Mouse (Mus musculus) bone marrow, adult 2 months (tissue): Measurements from ENCODE around the gene Fbxl16. TPM values are rescaled to one million over a fixed set of nuclear protein-coding genes. Genes with fewer than 3 reads are reported as not detected.

ENCODE experiments used
- H3K27ac ChIP-seq: fragments of 200-500 bp; 2 replicates; pipeline ENCODE4 v1.5.1; 2012; ENCODE audit warnings: low read depth, mild to moderate bottlenecking, control low read depth, inconsistent platforms, low read length; ENCODE audit not compliant: control insufficient read depth, poor library complexity, insufficient read depth
- H3K4me1 ChIP-seq: fragments of 200-500 bp; 2 replicates; pipeline ENCODE4 v1.6.1; 2011; ENCODE audit warnings: low read length; ENCODE audit not compliant: control insufficient read depth, insufficient read depth
- H3K4me3 ChIP-seq: fragments of 200-500 bp; replicated peaks from 2 replicates; pipeline ENCODE3; 2011; ENCODE audit warnings: mild to moderate bottlenecking, low read depth, low read length, control low read depth; ENCODE audit not compliant: control insufficient read depth
- CTCF ChIP-seq: fragments of 200-500 bp; IDR thresholded peaks from 2 replicates; pipeline ENCODE4 v1.5.1; 2011; ENCODE audit warnings: low read length, control low read depth; ENCODE audit not compliant: control insufficient read depth, insufficient read depth
- POLR2A ChIP-seq: fragments of 200-500 bp; IDR thresholded peaks from 2 replicates; pipeline ENCODE4 v1.6.1; 2011; ENCODE audit warnings: low read depth, mild to moderate bottlenecking, control low read depth, low read length, borderline replicate concordance; ENCODE audit not compliant: control insufficient read depth
- WGBS: fragments of 180-500 bp; shearing (Covaris S2); methylation state at CpG from one replicate; pipeline ENCODE4 v1.1.7; 2018; 5-methylcytosine and 5-hydroxymethylcytosine counted together
- polyA plus RNA-seq: library from polyadenylated mRNA; stranded (reverse); fragments of >200 nt; gene quantifications from 2 replicates; pipeline ENCODE4 v1.2.4, GENCODE M21; 2011; ENCODE audit warnings: low replicate concordance; ENCODE audit not compliant: missing spikeins, insufficient read depth, insufficient read length

Fbxl16 gene
- polyA plus RNA-seq, 1 experiment: not detected

DNA sequence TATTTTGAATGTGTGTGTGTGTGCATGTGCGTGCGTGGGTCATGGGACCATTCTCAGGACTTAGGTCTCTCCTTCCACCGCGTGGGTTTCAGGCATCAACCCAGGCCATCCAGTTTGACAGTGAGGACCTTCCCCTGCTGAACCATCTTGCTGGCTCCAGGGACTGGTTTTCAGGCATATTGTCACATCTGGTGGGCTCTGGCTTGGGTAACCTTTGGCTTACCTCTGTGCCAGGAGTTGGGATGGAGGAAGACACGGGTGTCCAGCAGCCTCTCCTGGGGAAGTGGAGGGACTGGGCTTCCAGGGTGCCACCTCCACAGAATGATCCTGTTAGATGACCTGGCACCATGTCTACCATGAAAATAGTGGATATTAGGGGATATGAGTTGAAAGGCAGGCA lies 30.9 kb upstream of the Fbxl16 start:
- peaks cover 4% of the 10 kb centered on the region for H3K4me1 ChIP-seq
- no peak overlapping the region for H3K27ac ChIP-seq
- WGBS: 86% methylated on average over 5 of the region's 5 CpGs
- no peak for TF ChIP-seq CTCF
- no peak for TF ChIP-seq POLR2A
- H3K4me3 ChIP-seq: no peak overlapping the region

DNA sequence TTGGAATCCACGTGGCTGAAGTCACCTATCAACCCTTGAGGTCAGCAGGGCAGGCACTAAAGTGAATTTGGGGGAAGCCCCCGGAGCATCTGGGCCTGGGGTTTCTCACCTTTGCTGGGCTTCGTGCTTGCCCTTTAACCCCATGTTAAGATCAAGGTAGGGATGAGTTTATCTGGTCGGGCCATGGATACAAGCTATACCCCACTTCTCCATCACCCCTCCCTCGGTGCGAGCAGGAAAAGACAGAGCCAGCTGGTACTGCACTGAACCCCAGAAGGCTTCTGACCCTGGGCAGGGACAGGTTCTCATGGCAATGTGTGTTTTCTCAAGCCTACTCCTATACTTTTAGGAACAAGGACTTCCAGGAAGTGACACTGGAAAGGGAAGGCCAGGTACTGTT lies 27.5 kb upstream of the Fbxl16 start:
- peaks cover 2% of the 10 kb centered on the region for H3K4me1 ChIP-seq
- TF ChIP-seq CTCF (no peak), POLR2A (no peak)
- no peak overlapping the region for H3K4me3 ChIP-seq
- no peak overlapping the region for H3K27ac ChIP-seq
- WGBS: 81% methylated on average over 6 of the region's 6 CpGs

DNA sequence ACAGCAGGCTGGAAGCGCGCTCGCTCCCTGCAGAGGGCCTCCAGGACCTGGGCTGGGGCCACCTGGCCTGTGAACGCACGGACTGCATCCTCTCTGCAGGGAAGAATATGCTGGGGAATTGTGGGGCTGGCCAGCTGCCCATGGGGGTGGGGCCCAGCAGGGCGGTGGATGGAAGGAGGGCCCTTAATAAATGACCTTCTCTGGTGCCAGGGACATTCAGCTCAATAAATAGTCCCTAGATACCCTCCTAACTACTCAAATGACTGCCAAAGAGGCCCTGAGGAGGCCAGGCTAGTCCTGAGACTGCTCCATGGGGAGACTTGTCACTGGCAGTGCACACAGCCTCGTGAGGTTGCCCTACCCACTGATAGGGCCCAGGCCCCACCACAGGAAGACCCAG lies 25.8 kb upstream of the Fbxl16 start:
- WGBS: 80% methylated on average over 7 of the region's 7 CpGs

DNA sequence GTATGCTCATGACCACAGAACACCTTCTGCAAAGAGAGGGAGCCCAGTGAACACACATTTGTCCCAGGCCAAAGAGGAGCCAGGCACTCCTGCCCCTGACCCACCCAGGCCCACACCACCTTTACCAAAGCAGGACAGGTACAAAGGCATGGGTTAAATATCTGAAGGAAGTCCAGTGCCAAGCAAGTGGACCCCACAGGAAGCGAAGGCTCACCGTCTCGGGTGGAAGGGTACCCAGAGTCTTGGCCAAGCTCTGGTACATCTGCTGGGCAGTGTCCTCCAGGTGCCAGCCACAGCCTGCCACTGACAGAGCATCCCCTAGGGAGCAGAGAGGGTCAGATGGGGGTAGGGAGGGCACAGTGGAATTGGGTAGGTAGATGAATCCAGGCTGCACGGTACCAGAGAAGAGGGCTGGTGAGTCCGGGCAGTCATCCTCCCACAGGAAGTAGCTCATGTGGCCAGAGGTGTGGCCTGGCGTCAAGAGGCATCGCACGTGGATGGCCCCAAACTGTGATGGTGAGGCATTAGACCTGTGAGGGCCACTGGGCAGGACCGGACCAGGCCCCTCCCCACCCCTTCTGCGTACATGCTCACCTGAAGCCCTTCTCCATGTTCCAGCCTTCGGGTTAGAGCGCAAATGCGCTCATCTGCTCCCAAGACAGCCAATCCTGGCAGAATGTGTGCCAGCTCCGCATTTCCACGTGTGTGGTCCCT lies 24.9 kb upstream of the Fbxl16 start:
- TF ChIP-seq CTCF: no peak
- peak; percentile 20; the same call in 1 of the 2 replicates for TF ChIP-seq POLR2A
- Histone ChIP-seq H3K4me3 (no peak overlapping the region), H3K4me1 (peaks cover 2% of the 10 kb centered on the region), H3K27ac (no peak overlapping the region)
- WGBS: 65% methylated on average over 15 of the region's 15 CpGs

More for the DNA sequence above, 25.8 kb upstream of the Fbxl16 start:
- Histone ChIP-seq H3K4me3 (no peak overlapping the region), H3K4me1 (peaks cover 2% of the 10 kb centered on the region), H3K27ac (no peak overlapping the region)
- no peak for TF ChIP-seq CTCF
- TF ChIP-seq POLR2A: no peak

DNA sequence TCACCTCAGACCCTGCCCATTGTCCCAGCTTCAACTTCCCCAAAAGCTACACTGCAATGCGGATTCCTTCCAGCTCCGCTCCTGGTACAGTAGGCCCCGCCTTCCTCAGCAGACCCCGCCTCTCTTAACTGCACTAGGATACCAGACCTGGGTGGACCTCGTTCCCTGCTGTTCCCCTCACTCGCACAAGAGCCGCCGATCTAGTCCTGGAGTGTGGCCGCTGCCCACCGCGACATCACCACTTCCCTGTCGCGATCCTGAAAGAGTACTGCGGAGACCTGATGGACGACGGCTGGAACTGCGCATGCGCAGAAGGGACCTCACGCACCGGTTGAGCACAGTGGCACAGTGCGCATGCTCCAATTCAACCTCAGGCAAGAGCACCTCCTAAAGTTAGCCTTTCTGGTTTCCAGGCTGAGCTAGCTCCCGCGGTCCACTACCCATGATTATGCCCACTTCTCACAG lies 23.6 kb upstream of the Fbxl16 start, which contains the start of gene Haghl:
Gene Haghl (minus strand): TSS at position 393 of the 465 bp plus-strand sequence.
- Histone ChIP-seq H3K4me3 (peak within 1 kb of the TSS; percentile 94), H3K4me1 (peaks cover 2% of the 10 kb centered on the region), H3K27ac (peak within 1 kb of the TSS; percentile 76)
- under 1% methylated on average over 23 of the region's 23 CpGs for WGBS
- peak; percentile 77; the same call in 1 of the 2 replicates for TF ChIP-seq POLR2A
- 0 out of 2 replicates have a peak, but pooled peaks have one; percentile 7 for TF ChIP-seq CTCF

DNA sequence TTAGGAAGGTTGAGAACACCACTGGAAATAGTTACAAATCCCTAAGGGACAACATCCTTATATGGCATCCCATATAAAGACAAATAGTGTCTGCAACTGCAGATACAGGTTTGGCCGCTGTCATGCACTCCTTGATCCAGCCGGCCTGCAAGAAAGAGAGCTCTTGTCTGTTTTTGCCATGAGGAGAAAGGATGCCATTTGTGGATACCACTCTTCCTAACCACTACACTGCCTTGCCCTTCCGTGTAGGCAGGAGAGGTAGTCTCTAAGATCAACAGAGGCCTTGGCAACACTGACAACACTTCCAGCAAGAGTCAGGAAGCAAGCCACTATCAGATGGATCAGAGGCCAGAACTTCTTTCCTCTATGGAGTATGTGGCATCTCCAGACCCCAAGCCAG lies 22.6 kb upstream of the Fbxl16 start, which contains the start of gene Ccdc78:
Gene Ccdc78 (plus strand): TSS at position 301 of the 400 bp plus-strand sequence.
- WGBS: 83% methylated on average over 3 of the region's 3 CpGs
- Histone ChIP-seq H3K27ac (peak within 1 kb of the TSS; percentile 76), H3K4me1 (peaks cover 2% of the 10 kb centered on the region), H3K4me3 (peak within 1 kb of the TSS; percentile 94)
- TF ChIP-seq CTCF (no peak), POLR2A (no peak)

DNA sequence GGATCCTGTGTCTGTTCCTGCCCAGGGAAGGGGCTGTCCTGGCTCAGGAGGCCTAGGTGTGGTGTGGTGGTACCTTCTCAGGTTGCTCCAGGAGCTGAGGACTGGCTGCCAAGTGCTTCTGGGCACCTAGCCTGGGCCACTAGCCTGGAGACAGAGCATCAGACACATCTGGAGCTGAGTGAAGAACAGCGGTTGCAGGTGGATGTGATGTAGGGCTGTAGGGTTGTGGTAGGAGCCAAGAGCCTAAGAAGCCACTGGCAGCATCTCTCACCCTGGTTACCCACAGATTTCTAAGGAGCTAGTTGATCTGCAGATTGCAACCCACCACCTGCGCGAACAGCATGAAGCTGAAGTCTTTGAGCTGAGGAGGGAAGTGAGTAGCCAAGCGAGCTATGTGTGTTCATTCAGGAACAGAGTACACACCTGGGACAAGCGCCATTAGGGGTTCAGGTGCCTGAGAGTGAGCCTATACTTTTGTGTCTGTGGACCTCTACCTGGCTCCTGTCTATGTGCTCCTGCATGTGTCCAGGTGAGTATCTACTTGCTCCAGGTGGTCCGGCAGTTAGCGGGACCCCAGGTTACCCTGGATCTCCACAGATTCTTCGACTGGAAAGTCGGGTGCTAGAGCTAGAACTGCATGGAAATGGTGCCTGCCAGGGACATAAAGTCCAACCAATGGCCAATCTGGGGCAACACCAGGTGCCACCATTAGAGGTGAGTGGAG lies 21.9 kb upstream of the Fbxl16 start:
- 94% methylated on average over 9 of the region's 9 CpGs for WGBS
- TF ChIP-seq POLR2A (no peak), CTCF (no peak)
- no peak overlapping the region for H3K27ac ChIP-seq
- H3K4me3 ChIP-seq: no peak overlapping the region
- peaks cover 3% of the 10 kb centered on the region for H3K4me1 ChIP-seq

DNA sequence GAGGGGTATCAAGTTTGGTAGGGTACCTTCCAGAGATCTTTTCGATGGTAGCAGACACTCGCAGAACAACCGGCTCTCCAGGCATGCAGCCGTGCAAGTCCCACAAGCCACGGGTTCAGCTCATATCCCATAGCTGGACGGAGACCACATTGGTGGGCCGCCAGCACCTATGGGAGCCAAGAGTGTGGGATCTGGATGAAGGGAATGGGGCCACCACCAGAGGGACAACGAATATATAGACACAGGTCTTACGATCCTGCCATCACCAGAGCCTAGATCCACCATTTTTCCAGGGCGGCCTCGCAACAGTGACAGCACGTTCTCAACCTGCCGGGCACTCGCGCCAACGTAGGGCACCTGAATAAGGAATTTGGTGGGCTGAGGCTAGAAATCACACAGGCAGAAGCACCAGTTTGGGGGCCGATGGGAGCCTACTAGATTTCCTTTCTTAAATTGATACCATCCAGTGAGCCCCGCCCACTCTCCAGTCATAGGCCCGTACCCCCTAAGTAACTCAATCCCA lies 17.5 kb upstream of the Fbxl16 start:
- Histone ChIP-seq H3K4me1 (peaks cover 7% of the 10 kb centered on the region), H3K27ac (no peak overlapping the region), H3K4me3 (peak overlapping the region; percentile 87)
- TF ChIP-seq CTCF (no peak), POLR2A (no peak)
- WGBS: 26% methylated on average over 19 of the region's 19 CpGs
